Mouse (Mus musculus): ENCODE measurements around the gene Ski.
A peak's percentile ranks its signal among the peaks of the same experiment; 100 is the strongest.

Ski gene

GRCm38 (mm10) chr4:155213752-155214054 lies 8.7 kb downstream of the Ski start:
- no peak for DNase-seq

- DNase-seq: no peak
Observed at GRCm38 (mm10) chr4:155213052-155213751, 9.2 kb downstream of the Ski start.

- DNase-seq: no peak
Observed at GRCm38 (mm10) chr4:155209494-155209893, 12.9 kb downstream of the Ski start.

- no peak for DNase-seq
Observed at GRCm38 (mm10) chr4:155209079-155209478, 13.3 kb downstream of the Ski start.

GRCm38 (mm10) chr4:155208613-155209012 lies 13.8 kb downstream of the Ski start:
- DNase-seq: no peak

- DNase-seq: peak in 1 of 2 experiments; percentile 64
Observed at GRCm38 (mm10) chr4:155207841-155208240, 14.6 kb downstream of the Ski start.

GRCm38 (mm10) chr4:155206498-155206897 lies 15.9 kb downstream of the Ski start:
- no peak for DNase-seq

GRCm38 (mm10) chr4:155205919-155206318 lies 16.5 kb downstream of the Ski start:
- DNase-seq: peak; percentile 94 to 95

- DNase-seq: no peak
Observed at GRCm38 (mm10) chr4:155201764-155202163, 20.6 kb downstream of the Ski start.

- no peak for DNase-seq
Observed at GRCm38 (mm10) chr4:155200861-155201390, 21.5 kb downstream of the Ski start.

GRCm38 (mm10) chr4:155197726-155198125 lies 24.7 kb downstream of the Ski start:
- no peak for DNase-seq

GRCm38 (mm10) chr4:155195204-155195603 lies 27.2 kb downstream of the Ski start:
- no peak for DNase-seq

- no peak for DNase-seq
Observed at GRCm38 (mm10) chr4:155190275-155190674, 32.1 kb downstream of the Ski start.

- peak; percentile 57 to 72 for DNase-seq
Observed at GRCm38 (mm10) chr4:155189711-155190139, 32.7 kb downstream of the Ski start.

- no peak for DNase-seq
Observed at GRCm38 (mm10) chr4:155188803-155189202, 33.6 kb downstream of the Ski start.

GRCm38 (mm10) chr4:155188341-155188740 lies 34.1 kb downstream of the Ski start:
- peak; percentile 76 to 82 for DNase-seq

GRCm38 (mm10) chr4:155187192-155187674 lies 35.2 kb downstream of the Ski start:
- DNase-seq: peak in 1 of 2 experiments; percentile 56

- peak in 1 of 2 experiments; percentile 50 for DNase-seq
Observed at GRCm38 (mm10) chr4:155185845-155186244, 36.5 kb downstream of the Ski start.

- no peak for DNase-seq
Observed at GRCm38 (mm10) chr4:155184248-155185070, 37.9 kb downstream of the Ski start.

- DNase-seq: no peak
Observed at GRCm38 (mm10) chr4:155183201-155183600, 39.2 kb downstream of the Ski start.

- peak in 1 of 2 experiments; percentile 48 for DNase-seq
Observed at GRCm38 (mm10) chr4:155178981-155179512, 43.3 kb downstream of the Ski start.

GRCm38 (mm10) chr4:155178274-155178673 lies 44.1 kb downstream of the Ski start:
- DNase-seq: peak; percentile 70 to 80

- DNase-seq: no peak
Observed at GRCm38 (mm10) chr4:155176210-155176609, 46.2 kb downstream of the Ski start.

Data from kidney, postnatal 36 days (tissue).